Mouse (Mus musculus): ENCODE measurements at regions not wholly inside any gene's neighbourhood (a gene's known extent, or its start where the extent isn't known, plus 50 kb on each side); places are given as distances from the start of the nearest gene placed in this dataset.

GRCm38 (mm10) chr13:101592355-101592754, 175.7 kb downstream of the Pik3r1 start:
- no peaks in the 10 kb centered on the region for H3K9me3 ChIP-seq (replicated peaks)
- 92% methylated on average over 1 of the region's 1 CpGs for WGBS
- H3K27me3 ChIP-seq (ENCODE audit: low read depth, poor library complexity, severe bottlenecking): no peaks in the 10 kb centered on the region
- H3K4me1 ChIP-seq: peaks cover 8% of the 10 kb centered on the region
- no peak overlapping the region for H3K4me3 ChIP-seq
- no peak overlapping the region for H3K27ac ChIP-seq (replicated peaks)
- H3K36me3 ChIP-seq: no peaks in the 10 kb centered on the region
- DNase-seq (ENCODE audit: low spot score): no peak

- Histone ChIP-seq H3K4me1 (peaks cover 8% of the 10 kb centered on the region), H3K36me3 (no peaks in the 10 kb centered on the region), H3K4me3 (no peak overlapping the region), H3K27ac (replicated peaks) (no peak overlapping the region), H3K27me3 (ENCODE audit: low read depth, poor library complexity, severe bottlenecking) (no peaks in the 10 kb centered on the region), H3K9me3 (replicated peaks) (no peaks in the 10 kb centered on the region)
- WGBS: 86% methylated on average over 8 of the region's 8 CpGs
- no peak for DNase-seq (ENCODE audit: low spot score)
Measured at GRCm38 (mm10) chr13:101588905-101589304, 179.1 kb downstream of the Pik3r1 start.

GRCm38 (mm10) chr13:101586787-101587186, 181.2 kb downstream of the Pik3r1 start:
- Histone ChIP-seq H3K27me3 (ENCODE audit: low read depth, poor library complexity, severe bottlenecking) (no peaks in the 10 kb centered on the region), H3K4me3 (no peak overlapping the region), H3K4me1 (peaks cover 8% of the 10 kb centered on the region), H3K9me3 (replicated peaks) (no peaks in the 10 kb centered on the region), H3K36me3 (no peaks in the 10 kb centered on the region), H3K27ac (replicated peaks) (no peak overlapping the region)
- DNase-seq (ENCODE audit: low spot score): no peak
- WGBS: 86% methylated on average over 2 of the region's 2 CpGs

- no peak for DNase-seq (ENCODE audit: low spot score)
- H3K9me3 ChIP-seq (replicated peaks): no peaks in the 10 kb centered on the region
- 86% methylated on average over 1 of the region's 1 CpGs for WGBS
- H3K4me3 ChIP-seq: no peak overlapping the region
- no peaks in the 10 kb centered on the region for H3K4me1 ChIP-seq
- H3K27me3 ChIP-seq (ENCODE audit: low read depth, poor library complexity, severe bottlenecking): no peaks in the 10 kb centered on the region
- no peaks in the 10 kb centered on the region for H3K36me3 ChIP-seq
- H3K27ac ChIP-seq (replicated peaks): no peak overlapping the region
Measured at GRCm38 (mm10) chr13:101576481-101576880, 191.5 kb downstream of the Pik3r1 start.

GRCm38 (mm10) chr13:101572809-101573590, 195.0 kb downstream of the Pik3r1 start:
- Histone ChIP-seq H3K4me3 (no peak overlapping the region), H3K4me1 (peaks cover 18% of the 10 kb centered on the region), H3K27me3 (ENCODE audit: low read depth, poor library complexity, severe bottlenecking) (no peaks in the 10 kb centered on the region), H3K36me3 (no peaks in the 10 kb centered on the region), H3K27ac (replicated peaks) (no peak overlapping the region), H3K9me3 (replicated peaks) (no peaks in the 10 kb centered on the region)
- DNase-seq (ENCODE audit: low spot score): no peak
- WGBS: 81% methylated on average over 6 of the region's 6 CpGs

GRCm38 (mm10) chr13:101572246-101572645, 195.8 kb downstream of the Pik3r1 start:
- Histone ChIP-seq H3K36me3 (no peaks in the 10 kb centered on the region), H3K27ac (replicated peaks) (no peak overlapping the region), H3K4me3 (no peak overlapping the region), H3K9me3 (replicated peaks) (no peaks in the 10 kb centered on the region), H3K27me3 (ENCODE audit: low read depth, poor library complexity, severe bottlenecking) (no peaks in the 10 kb centered on the region), H3K4me1 (peaks cover 18% of the 10 kb centered on the region)
- no peak for DNase-seq (ENCODE audit: low spot score)
- 96% methylated on average over 9 of the region's 9 CpGs for WGBS

- Histone ChIP-seq H3K9me3 (replicated peaks) (no peaks in the 10 kb centered on the region), H3K27ac (replicated peaks) (no peak overlapping the region), H3K4me1 (peaks cover 18% of the 10 kb centered on the region), H3K4me3 (no peak overlapping the region), H3K36me3 (no peaks in the 10 kb centered on the region), H3K27me3 (ENCODE audit: low read depth, poor library complexity, severe bottlenecking) (no peaks in the 10 kb centered on the region)
- DNase-seq (ENCODE audit: low spot score): no peak
- WGBS: 42% methylated on average over 4 of the region's 4 CpGs
Measured at GRCm38 (mm10) chr13:101570034-101570433, 198.0 kb downstream of the Pik3r1 start.

GRCm38 (mm10) chr13:101568985-101569631, 198.9 kb downstream of the Pik3r1 start:
- Histone ChIP-seq H3K4me1 (peaks cover 18% of the 10 kb centered on the region), H3K27ac (replicated peaks) (peak overlapping the region; percentile 77), H3K36me3 (no peaks in the 10 kb centered on the region), H3K27me3 (ENCODE audit: low read depth, poor library complexity, severe bottlenecking) (no peaks in the 10 kb centered on the region), H3K4me3 (no peak overlapping the region), H3K9me3 (replicated peaks) (no peaks in the 10 kb centered on the region)
- peak; percentile 55 for DNase-seq (ENCODE audit: low spot score)
- WGBS: 47% methylated on average over 6 of the region's 6 CpGs

GRCm38 (mm10) chr13:101565323-101565722, 202.7 kb downstream of the Pik3r1 start:
- H3K36me3 ChIP-seq: no peaks in the 10 kb centered on the region
- no peak overlapping the region for H3K4me3 ChIP-seq
- H3K27ac ChIP-seq (replicated peaks): no peak overlapping the region
- H3K27me3 ChIP-seq (ENCODE audit: low read depth, poor library complexity, severe bottlenecking): no peaks in the 10 kb centered on the region
- 71% methylated on average over 1 of the region's 1 CpGs for WGBS
- H3K9me3 ChIP-seq (replicated peaks): no peaks in the 10 kb centered on the region
- no peak for DNase-seq (ENCODE audit: low spot score)
- H3K4me1 ChIP-seq: peaks cover 15% of the 10 kb centered on the region

GRCm38 (mm10) chr13:101555371-101555874, 212.6 kb downstream of the Pik3r1 start:
- 90% methylated on average over 3 of the region's 3 CpGs for WGBS
- no peaks in the 10 kb centered on the region for H3K27me3 ChIP-seq (ENCODE audit: low read depth, poor library complexity, severe bottlenecking)
- H3K27ac ChIP-seq (replicated peaks): no peak overlapping the region
- no peak for DNase-seq (ENCODE audit: low spot score)
- no peaks in the 10 kb centered on the region for H3K36me3 ChIP-seq
- H3K4me1 ChIP-seq: peaks cover 16% of the 10 kb centered on the region
- H3K9me3 ChIP-seq (replicated peaks): no peaks in the 10 kb centered on the region
- no peak overlapping the region for H3K4me3 ChIP-seq

GRCm38 (mm10) chr13:101553131-101553549, 214.9 kb downstream of the Pik3r1 start:
- no peak overlapping the region for H3K4me3 ChIP-seq
- no peak for DNase-seq (ENCODE audit: low spot score)
- 67% methylated on average over 8 of the region's 8 CpGs for WGBS
- no peaks in the 10 kb centered on the region for H3K9me3 ChIP-seq (replicated peaks)
- 0 out of 2 replicates have a peak overlapping the region, but pooled peaks have one; percentile 28 for H3K27ac ChIP-seq (replicated peaks)
- H3K36me3 ChIP-seq: no peaks in the 10 kb centered on the region
- H3K27me3 ChIP-seq (ENCODE audit: low read depth, poor library complexity, severe bottlenecking): no peaks in the 10 kb centered on the region
- peaks cover 16% of the 10 kb centered on the region for H3K4me1 ChIP-seq

GRCm38 (mm10) chr13:101552451-101552850, 215.6 kb downstream of the Pik3r1 start:
- DNase-seq (ENCODE audit: low spot score): no peak
- WGBS: 89% methylated on average over 2 of the region's 2 CpGs
- Histone ChIP-seq H3K27me3 (ENCODE audit: low read depth, poor library complexity, severe bottlenecking) (no peaks in the 10 kb centered on the region), H3K27ac (replicated peaks) (no peak overlapping the region), H3K4me3 (no peak overlapping the region), H3K36me3 (no peaks in the 10 kb centered on the region), H3K4me1 (peaks cover 21% of the 10 kb centered on the region), H3K9me3 (replicated peaks) (no peaks in the 10 kb centered on the region)

- WGBS: 86% methylated on average over 6 of the region's 6 CpGs
- H3K4me1 ChIP-seq: peaks cover 22% of the 10 kb centered on the region
Measured at GRCm38 (mm10) chr13:101551068-101551467, 216.9 kb downstream of the Pik3r1 start.

More at GRCm38 (mm10) chr13:101551068-101551467, 216.9 kb downstream of the Pik3r1 start:
- no peak overlapping the region for H3K4me3 ChIP-seq
- no peaks in the 10 kb centered on the region for H3K36me3 ChIP-seq
- DNase-seq (ENCODE audit: low spot score): no peak
- H3K27ac ChIP-seq (replicated peaks): no peak overlapping the region
- no peaks in the 10 kb centered on the region for H3K27me3 ChIP-seq (ENCODE audit: low read depth, poor library complexity, severe bottlenecking)
- no peaks in the 10 kb centered on the region for H3K9me3 ChIP-seq (replicated peaks)

All from midbrain, embryonic 10.5 days (tissue).